Mouse (Mus musculus) liver, embryonic 14.5 days (tissue): Measurements from ENCODE around the gene Kansl2.

Experiments used
- CTCF ChIP-seq: IDR thresholded peaks from 2 replicates; pipeline ENCODE4 v1.5.1; 2016; ENCODE audit warnings: antibody characterized with exemption, low read depth, control low read depth
- EP300 ChIP-seq: IDR thresholded peaks from 2 replicates; pipeline ENCODE4 v1.6.1; 2016; ENCODE audit warnings: antibody characterized with exemption, low read depth

DNA sequence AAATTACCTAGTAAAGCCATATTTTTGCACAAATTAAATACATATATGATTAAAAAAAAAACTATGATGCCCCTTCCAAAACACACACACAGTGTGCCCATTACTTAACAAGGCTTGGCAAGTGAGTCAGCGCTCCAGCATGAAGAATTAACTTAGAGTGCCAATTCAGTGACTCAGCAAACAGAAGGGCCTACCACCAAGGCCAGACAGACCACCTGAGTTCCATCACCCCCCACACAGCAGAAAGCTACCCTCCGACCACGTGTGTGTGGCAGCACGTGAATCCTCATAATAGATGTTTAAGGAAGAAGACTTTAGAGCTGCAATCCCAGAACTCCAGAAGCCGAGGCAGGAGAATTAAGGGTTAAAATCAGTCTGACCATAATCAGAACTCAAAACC is 1.8 kb downstream of the Kansl2 start:
- TF ChIP-seq CTCF (no peak), EP300 (no peak)
